Mouse (Mus musculus) monocyte, adult 2 months (primary cell): ENCODE measurements around the gene Syce2.
"Not testable (repeated sequence)": the region's sequence is repeated elsewhere in the genome, so short reads cannot be mapped to it uniquely, and the experiment has no call there.

Experiments used
- DNase-seq, 2 experiments: peaks; one replicate each; pipeline ENCODE4 v3.0.0; 2022; ENCODE audit warnings: low spot score in 2 of 2, low read depth in 1 of 2

Syce2 gene

DNA sequence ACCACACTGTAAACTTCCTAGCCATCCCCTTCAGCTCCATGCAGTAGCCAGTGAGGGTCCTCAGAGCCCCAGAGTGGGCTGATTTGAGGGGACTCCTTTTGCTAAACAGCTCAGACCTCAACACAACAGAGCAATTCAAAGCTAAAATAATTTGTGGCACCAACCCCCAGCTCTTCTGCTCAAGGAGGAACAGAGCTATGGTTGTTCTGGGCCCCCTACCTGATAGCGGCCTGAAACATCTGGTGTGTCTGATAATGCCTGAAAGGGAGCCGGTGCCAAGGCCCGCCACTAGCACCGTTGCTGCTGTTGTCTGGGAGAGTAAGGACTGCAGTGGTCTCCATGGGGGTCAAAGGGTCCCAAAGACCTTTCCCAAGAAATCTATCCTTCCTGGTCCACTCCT lies 29.2 kb downstream of the Syce2 start:
- DNase-seq, result no peak

DNA sequence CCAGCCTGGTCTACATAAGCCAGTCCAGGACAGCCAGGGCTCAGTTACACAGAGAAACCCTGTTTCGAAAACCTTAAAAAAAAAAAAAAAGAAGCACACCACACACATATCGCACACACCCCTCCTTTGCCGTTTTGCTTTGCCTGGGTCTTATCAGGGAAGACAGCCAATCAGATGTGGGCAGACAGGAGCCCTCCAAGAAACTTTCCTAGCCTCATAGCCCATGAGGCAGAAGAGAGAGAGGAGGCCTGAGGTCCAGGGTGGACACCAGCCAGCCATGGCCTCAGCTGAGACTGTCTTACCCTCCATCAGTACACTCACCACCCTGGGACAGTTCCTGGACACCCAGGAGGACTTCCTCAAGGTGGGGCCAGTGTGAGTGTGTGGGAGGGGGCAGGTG lies 29.8 kb downstream of the Syce2 start, which contains the start of gene Klf1:
TSS of gene Klf1 (plus strand) at position 177 of the 400 bp plus-strand sequence.
- DNase-seq, result no peak

DNA sequence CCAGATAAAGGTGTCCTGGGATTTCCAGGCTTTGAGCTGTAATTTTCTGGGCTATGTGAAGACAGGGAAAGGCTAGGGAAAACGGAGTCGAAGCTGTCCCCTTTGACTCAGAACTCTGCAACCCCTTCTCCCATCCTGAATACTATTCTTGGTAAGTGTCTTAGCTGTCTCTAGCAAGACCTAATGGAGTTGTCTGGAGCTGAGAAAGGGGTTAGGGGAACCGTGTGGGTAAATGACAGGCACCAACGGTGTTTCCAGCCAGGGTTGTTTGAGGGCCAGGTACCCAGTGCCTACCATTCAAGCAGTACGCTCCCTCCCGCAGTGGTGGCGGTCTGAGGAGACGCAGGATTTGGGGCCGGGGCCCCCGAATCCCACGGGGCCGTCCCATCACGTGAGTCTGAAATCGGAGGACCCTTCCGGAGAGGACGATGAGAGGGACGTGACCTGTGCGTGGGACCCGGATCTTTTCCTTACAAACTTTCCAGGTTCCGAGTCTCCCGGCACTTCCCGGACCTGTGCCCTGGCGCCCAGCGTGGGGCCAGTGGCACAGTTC lies 30.5 kb downstream of the Syce2 start:
- no peak for DNase-seq

DNA sequence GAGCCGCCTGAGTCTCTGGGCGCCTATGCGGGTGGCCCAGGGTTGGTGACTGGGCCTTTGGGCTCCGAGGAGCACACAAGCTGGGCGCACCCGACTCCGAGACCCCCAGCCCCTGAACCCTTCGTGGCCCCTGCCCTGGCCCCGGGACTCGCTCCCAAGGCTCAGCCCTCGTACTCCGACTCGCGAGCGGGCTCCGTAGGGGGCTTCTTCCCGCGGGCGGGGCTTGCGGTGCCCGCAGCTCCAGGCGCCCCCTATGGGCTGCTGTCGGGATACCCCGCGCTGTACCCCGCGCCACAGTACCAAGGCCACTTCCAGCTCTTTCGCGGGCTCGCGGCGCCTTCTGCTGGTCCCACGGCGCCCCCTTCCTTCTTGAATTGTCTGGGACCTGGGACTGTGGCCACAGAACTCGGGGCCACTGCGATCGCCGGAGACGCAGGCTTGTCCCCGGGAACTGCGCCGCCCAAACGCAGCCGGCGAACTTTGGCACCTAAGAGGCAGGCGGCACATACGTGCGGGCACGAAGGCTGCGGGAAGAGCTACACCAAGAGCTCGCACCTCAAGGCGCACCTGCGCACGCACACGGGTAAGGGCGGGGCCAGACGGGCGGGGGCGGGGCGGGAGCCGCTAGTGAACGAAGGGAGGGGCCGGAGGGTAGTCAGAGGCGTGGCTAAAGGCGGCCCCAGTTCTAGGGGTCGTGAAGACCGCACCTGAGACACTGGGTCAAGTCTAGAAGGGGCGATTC lies 31.2 kb downstream of the Syce2 start:
- DNase-seq, result peak; percentile 77 to 86

DNA sequence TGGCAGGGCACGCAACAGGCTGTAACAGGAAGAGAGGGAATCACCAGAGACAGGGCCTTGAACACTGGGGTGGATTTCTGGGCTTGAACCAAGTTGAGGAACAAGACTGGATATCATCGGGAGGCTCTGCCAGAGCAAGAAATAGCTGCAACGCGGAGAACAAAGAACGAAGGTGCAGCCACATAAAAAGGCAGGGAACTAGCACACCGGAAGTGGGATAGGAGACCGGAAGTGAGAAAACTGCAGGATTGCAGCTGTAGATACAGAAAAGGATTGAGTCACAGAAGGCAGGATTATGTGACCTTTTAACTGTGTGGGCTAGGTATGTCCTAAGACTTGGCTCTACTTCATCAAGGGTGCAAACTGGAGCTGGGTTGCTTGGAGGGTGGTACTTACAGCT lies 32.4 kb downstream of the Syce2 start:
- no peak for DNase-seq

DNA sequence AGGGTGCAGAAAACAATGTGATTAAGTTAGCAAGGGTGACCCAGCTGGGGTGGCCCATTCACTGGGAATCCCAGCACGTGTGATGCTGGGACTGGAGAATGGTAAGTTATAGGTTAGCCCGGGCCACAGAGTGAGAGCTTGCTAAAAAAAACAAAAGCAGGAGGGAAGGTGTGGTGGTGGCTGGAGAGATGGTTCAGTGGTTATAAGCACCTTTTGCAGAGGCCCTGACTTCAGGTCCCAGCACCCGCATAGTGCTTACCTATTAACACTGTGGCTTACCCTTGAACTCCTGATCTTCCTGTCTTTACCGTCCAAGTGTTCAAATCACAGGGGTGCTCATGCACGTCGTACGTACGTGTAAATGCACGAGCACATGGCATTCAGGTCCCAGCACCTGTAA lies 35.1 kb downstream of the Syce2 start:
- no peak for DNase-seq

DNA sequence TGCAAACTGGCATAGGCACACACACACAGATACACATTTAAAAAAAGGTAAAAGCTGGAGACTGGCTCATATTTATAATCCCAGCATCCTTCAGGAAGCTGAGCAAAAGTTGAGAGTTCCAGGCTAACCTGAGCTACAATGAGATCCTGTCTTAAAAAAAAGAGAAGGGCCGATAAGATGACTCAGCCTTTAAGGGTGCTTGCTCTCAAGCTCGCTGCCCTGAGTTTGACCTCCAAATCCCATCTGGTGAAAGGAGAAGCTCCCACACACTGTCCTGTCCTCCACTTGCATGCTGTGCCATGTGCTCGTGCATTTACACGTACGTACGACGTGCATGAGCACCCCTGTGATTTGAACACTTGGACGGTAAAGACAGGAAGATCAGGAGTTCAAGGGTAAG lies 35.6 kb downstream of the Syce2 start:
- no peak for DNase-seq

DNA sequence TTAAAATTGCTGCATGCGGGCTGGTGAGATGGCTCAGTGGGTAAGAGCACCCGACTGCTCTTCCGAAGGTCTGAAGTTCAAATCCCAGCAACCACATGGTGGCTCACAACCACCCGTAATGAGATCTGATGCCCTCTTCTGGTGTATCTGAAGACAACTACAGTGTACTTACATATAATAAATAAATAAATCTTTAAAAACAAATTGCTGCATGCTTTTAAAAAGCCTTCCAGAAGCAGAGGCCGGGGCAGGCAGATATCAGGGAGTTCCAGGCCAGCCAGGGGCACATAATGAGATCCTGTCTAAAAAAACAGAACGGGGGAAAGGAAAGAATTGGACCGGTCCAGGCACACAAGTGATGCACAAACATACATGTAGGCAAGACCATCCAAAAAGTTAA lies 36.1 kb downstream of the Syce2 start:
- not testable (repeated sequence) for DNase-seq

DNA sequence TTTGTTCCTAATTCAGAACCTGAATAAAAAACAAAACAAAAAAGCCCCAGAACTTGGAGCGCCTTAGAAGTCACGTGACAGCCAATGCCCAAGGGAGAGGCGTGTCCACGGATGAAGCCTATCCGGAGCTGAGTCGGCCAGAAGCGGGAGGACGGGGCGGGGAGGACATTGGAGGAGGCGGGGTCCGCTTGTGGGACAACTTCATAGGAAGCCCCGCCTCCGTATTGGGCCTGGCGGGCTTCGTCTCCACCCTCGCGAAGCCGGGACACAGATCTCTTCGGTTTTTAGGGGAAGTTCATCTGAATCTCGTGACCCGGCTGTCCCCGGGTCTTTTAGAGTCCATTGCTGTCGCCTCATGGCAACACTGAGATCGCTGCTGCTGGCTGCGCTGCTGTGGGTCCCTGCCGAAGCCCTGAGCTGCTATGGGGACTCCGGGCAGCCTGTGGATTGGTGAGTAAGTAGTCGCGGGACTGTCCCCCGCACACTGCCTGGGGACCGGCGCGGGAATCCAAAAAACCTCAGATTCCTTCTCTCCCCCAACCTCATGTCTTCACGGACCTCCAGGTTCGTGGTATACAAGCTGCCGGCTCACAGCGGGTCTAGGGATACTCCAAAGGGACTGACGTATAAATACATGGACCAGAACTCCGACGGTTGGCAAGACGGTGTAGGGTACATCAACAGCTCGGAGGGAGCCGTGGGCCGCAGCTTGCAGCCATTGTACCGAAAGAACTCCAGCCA lies 36.7 kb downstream of the Syce2 start, which contains the start of gene Dnase2a:
TSS of gene Dnase2a (plus strand) at position 140 of the 741 bp plus-strand sequence.
- DNase-seq, result peak; percentile 96 to 98

DNA sequence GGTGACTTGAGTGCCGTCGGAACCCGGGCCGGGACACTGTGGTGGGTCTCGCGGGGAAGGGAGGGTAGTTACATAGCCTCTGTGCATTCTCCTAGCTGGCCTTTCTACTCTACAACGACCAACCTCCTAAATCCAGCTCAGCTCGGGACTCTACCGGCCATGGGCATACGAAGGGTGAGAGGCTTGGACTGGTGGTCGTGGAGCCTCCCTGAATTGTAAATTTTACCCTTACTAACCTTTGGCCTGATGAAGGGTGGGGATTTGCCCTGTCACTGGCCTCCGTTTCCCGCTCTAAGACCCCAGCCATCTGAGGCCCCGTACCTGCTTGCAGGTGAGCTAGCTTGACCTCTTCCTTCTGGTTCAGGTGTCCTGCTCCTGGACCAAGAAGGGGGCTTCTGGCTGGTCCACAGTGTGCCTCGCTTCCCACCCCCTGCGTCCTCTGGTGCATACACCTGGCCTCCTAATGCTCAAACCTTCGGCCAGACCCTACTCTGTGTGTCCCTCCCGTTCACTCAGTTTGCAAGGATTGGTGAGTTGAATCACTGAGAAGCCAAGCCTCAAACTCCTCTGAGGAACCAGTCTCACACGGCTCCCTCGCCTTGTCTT lies 37.4 kb downstream of the Syce2 start:
- no peak for DNase-seq

DNA sequence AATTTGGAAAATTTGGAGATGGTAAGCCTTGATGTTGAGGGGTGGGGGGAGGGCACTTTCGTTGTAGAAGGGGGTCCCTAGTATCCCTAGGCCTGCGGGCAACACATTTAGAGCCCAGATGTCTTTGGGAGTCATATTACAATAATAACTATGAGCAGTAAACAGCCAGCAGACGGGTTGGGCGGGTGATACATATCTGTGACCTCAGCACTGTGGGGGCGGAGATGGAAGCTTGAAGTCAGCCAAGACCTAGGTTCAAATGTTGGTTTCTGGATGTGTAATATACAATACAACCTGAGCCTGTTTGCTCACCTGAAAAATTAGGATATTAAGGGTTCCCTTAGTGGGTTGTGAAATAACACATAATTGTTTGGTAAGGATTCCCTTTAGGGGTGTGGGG lies 38.0 kb downstream of the Syce2 start:
- no peak for DNase-seq

DNA sequence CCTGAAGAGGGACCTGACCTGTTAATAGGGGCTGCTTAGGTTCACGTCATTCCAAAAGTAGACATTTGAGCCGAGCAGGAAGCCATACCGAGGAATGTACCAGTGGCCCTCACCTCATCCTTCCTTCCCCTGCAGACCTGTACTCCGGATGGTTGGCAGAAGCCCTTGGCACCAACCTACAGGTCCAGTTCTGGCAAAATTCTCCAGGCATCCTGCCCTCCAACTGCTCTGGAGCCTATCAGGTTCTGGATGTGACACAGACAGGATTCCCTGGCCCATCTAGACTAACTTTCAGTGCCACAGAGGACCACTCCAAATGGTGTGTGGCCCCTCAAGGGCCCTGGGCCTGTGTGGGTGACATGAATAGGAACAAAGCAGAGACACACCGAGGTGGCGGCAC lies 38.6 kb downstream of the Syce2 start:
- no peak for DNase-seq

DNA sequence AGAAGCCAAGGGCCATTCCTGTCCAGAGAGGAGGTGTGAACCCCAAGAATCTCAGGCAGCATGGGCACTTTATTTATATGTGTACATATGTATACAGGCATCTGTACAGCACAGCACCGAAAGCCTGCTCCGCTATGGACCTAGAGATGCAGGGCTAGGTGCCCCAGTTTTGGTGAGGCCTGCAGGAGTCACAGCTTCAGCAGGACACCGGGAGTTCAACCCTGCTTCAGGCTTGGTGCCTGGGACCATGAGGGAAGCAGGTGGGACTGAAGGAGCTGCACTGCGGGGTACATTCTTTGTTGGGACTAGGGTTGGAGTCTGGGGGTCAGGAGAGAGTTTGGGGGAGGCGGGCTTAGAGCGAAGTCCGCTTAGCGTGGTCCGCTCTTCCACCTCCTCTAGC lies 39.9 kb downstream of the Syce2 start:
- DNase-seq, result no peak

DNA sequence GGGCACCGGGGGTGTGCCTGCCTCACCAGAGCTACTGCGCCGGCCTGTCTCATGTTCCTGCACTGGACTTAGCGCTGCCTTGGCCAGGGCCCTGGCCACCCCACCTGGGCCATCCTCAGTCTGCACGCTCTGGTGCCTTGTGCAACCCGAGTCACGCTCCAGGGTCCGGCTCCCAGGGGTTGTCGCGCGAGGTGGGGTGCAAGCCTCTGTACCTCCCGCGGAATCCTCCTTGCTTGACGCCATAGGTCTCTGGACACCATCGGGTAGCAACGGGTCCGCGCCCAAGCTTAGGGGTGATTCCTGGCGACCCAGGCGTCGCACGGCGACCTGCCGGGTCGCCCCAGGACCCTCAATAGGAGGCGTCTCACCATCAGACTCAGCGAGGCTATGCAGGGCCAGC lies 40.5 kb downstream of the Syce2 start:
- no peak for DNase-seq

DNA sequence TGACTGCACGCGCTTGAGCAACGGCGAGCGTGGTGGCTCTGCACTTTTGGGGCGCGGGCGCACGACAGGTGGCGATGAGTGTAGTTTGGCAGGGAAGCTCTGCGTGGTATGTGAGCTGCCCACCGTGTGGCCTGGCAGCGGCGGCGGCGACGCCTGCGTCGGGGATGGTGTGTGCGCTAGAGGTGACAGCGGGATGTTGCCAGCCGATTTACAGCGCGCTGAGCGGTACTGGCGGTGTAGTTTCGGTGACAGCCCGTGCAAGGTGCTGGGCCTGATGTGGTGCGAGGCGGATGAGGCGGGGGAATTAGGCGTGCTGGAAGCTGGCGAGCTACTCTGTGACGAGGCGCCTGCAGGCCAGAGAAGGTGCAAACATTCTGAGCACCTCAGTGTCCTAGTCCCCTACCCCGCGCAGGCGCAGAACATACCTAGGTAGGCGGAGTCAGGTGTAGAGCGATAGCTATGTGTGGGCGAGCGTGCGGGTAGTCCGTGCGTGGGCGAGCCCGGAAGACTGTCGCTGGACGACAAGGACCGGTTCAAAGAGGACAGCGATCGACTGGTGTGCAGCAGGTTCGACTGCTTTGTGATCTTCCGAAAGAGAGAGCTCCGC lies 41.1 kb downstream of the Syce2 start:
- no peak for DNase-seq

DNA sequence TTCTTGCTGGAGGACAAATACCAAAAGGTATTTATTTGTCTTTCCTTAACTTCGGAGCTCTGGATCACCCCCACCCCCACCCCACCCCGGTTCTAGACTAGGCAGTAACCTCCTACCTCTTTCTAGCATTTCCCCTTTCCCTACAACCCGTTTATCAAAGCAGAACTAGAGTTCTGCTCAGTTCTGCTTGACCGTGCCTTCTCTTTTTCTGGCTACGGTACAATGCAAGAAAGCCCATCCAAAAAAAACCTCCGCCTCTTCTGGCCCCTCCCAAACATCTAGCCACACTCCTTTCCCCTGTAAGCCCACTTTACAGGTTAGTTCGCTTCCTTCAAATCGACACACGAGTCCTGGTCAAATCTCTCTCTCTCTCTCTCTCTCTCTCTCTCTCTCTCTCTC lies 41.6 kb downstream of the Syce2 start:
- DNase-seq, result no peak

DNA sequence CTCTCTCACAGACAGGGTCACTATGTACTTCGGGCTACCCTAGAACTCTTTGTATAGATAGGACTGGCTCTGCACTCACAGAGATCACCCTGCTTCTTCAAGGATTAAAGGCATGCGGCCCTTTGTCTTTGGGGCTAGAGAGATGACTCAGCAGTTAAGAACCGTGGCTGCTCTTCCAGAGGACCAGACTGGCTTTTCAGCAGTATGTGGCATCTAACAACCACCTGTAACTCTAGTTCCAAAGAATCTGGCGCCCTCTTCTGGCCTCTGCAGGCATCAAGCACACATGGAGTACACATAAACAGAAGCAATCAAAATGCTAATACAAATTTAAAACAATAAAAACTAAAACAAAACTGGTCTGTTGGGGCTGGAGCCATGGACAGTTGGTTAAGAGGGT lies 42.0 kb downstream of the Syce2 start:
- no peak for DNase-seq

DNA sequence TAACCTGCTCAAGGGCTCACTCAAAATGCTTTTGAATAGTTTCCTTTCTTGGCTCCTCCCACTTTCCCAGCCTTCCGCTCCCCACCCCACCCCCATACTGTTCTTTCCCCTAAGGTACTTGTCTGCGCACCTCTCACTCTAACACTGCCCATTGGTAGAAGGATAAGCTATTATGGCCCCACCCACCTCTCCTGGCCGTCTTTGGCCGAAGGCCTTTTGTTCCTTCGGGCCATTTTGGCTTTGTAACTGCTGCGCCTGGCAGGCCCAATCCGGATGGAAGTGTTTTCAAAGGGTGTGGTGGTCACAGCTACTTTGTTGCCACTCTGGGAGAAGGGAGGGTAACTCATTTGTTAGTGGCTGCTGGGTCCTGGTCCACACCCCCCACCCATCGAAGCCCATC lies 43.4 kb downstream of the Syce2 start:
- no peak for DNase-seq

DNA sequence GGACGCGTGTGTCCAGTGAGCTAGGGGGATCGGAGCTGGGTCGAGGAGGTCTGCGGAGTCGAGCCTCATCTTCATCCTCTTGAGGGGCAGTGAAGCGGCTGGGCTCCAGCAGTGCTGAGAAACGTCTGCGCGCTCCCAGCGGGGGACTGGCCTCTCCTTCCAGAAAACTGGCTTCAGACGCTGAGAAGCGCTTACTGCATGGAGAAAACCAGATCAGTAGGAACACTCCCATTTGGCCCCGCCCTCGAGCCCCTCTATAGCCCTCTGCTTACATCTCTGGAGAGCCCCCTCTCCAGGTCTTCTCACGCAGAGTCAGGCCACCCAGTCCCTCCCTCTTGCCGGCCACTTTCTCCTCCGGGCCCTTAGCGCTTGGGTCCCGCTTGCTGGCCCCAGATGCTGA lies 45.9 kb downstream of the Syce2 start:
- no peak for DNase-seq

DNA sequence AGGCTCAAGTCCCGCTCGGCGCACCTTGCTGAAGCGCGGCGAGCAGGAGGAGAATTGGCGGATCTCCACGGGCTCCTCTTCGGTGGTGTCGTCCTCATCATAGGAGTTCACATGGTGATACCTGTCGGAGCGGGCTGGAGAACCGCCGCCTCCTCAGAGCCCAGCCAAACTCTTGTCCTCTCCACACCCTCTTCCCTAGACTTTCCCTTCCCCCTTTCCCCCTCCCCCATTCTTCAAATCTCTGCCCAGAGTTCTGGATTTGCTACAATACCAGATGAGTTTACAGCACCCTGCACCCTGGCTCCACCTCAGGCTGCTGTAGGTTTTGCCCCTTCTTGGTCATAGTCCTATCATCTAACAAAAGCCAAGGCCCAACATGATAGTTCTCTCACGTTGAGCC lies 46.7 kb downstream of the Syce2 start:
- DNase-seq, result no peak

DNA sequence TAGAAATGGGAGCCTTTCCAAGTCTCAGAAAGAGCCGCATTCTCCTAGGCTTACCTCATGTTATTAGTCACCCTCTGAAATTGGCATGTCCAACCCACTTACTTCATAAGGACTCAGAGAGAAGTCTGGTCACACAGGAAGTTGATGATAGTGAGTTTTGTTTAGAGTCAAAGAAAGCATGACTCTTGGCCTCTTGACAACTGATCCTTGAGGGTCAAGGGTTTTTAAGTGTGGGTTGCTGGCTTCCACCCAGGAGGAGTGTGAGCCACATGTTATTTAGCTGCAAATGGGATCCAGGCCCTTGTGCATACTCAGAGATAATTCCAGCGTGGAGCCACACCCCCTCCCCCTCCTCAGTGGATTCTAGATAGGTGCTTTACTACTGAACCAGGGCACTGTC lies 49.7 kb downstream of the Syce2 start:
- no peak for DNase-seq

DNA sequence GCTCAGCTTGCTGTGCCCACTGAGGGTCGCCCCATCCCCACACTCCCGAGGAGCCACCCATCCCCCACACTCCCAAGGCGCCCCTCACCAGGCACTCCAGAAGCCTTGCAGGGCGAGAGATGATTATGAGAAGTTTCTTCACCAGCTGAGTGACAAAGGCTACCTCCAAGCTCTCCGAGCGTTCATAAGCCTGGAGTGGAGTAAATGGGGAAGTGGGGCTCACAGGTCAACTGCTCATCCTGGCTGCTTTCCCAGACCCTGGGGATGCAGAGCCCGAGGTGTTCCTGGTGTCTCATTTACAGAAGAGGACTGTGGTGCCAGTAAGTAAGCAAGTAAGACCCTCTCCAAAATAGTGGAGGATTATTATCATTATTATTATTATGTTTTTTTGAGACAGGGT lies 53.6 kb downstream of the Syce2 start:
- no peak for DNase-seq
